8 mouse cellular contexts compared by ENCODE assay signal in genomic region chr17:29928751-29929237, GRCm38 (mm10). TPM values are rescaled to one million over a fixed set of nuclear protein-coding genes. Genes with fewer than 3 reads are reported as not detected.
DNase-seq lines count a peak whose midpoint lies in the region; ATAC-seq and TF ChIP-seq lines count a peak whose summit lies in the region.

No protein-coding gene starts in this region.

- no peaks in the 10 kb centered on the region for H3K27me3 ChIP-seq in midbrain, embryonic 16.5 days (ENCODE audit: control insufficient read depth, insufficient read depth, low read depth, low read length)
- no peaks in the 10 kb centered on the region for H3K27me3 ChIP-seq in midbrain, embryonic 11.5 days (ENCODE audit: control insufficient read depth, insufficient read depth, low read length)
- H3K27me3 ChIP-seq in intestine, embryonic 15.5 days (replicated peaks) = no peaks in the 10 kb centered on the region
- H3K27me3 ChIP-seq in small intestine, adult 2 months (ENCODE audit: control insufficient read depth, insufficient read depth, low read length) = peaks cover 19% of the 10 kb centered on the region

- ATAC-seq in midbrain, embryonic 16.5 days = 0 out of 2 replicates have a peak, but pooled peaks have one; percentile 21
- no peak for ATAC-seq in midbrain, embryonic 11.5 days (ENCODE audit: low FRiP score)
- peak; percentile 90 for ATAC-seq in intestine, embryonic 15.5 days

- no peaks in the 10 kb centered on the region for H3K36me3 ChIP-seq in midbrain, embryonic 16.5 days (ENCODE audit: control insufficient read depth, insufficient read depth, low read length)
- no peaks in the 10 kb centered on the region for H3K36me3 ChIP-seq in midbrain, embryonic 11.5 days (ENCODE audit: control insufficient read depth, insufficient read depth, low read length)
- no peaks in the 10 kb centered on the region for H3K36me3 ChIP-seq in intestine, embryonic 15.5 days
- H3K36me3 ChIP-seq in small intestine, adult 2 months (ENCODE audit: control insufficient read depth, insufficient read depth, low read length) = no peaks in the 10 kb centered on the region

- no peak overlapping the region for H3K9ac ChIP-seq in midbrain, embryonic 16.5 days (ENCODE audit: low read depth, low read length)
- H3K9ac ChIP-seq in midbrain, embryonic 11.5 days (ENCODE audit: low read length) = no peak overlapping the region
- no peak overlapping the region; the same call in 1 of the 2 replicates for H3K9ac ChIP-seq in intestine, embryonic 15.5 days

- TF ChIP-seq CTCF in small intestine, adult 2 months (IDR thresholded peaks at IDR 0.05; ENCODE audit: extremely low read depth, insufficient read length, insufficient replicate concordance, low read depth, low read length) = peak; percentile 43; the same call in 1 of the 2 replicates

- WGBS in midbrain, embryonic 16.5 days = 50% methylated on average over 16 of the region's 16 CpGs
- 56% methylated on average over 16 of the region's 16 CpGs for WGBS in midbrain, embryonic 11.5 days
- WGBS in intestine, embryonic 15.5 days = 20% methylated on average over 16 of the region's 16 CpGs
- WGBS in small intestine, adult 2 months = 15% methylated on average over 16 of the region's 16 CpGs

- DNase-seq in midbrain, embryonic 11.5 days (ENCODE audit: low spot score, missing footprints) = no peak
- peak; percentile 11 to 35 for DNase-seq in adrenal gland, postnatal 36 days
- DNase-seq in gastrocnemius, postnatal 25 days = peak; percentile 48
- DNase-seq in layer of hippocampus, postnatal 36 days = peak; percentile 54 to 70
- no peak for DNase-seq in embryo, embryonic 9.5 days (ENCODE audit: extremely low spot score)

- H3K4me1 ChIP-seq in midbrain, embryonic 16.5 days (ENCODE audit: control insufficient read depth, insufficient read depth, low read length) = peaks cover 9% of the 10 kb centered on the region; the same call in 1 of the 2 replicates
- H3K4me1 ChIP-seq in midbrain, embryonic 11.5 days (ENCODE audit: control insufficient read depth, insufficient read depth, low read length) = no peaks in the 10 kb centered on the region
- H3K4me1 ChIP-seq in intestine, embryonic 15.5 days (replicated peaks) = 0 out of 2 replicates have a peak, but pooled peaks cover 6% of the 10 kb centered on the region
- peaks cover 11% of the 10 kb centered on the region for H3K4me1 ChIP-seq in small intestine, adult 2 months (ENCODE audit: control insufficient read depth, insufficient read depth, insufficient read length, low read length)

- no peaks in the 10 kb centered on the region for H3K9me3 ChIP-seq in midbrain, embryonic 16.5 days (replicated peaks; ENCODE audit: control insufficient read depth, low read length, poor library complexity, severe bottlenecking)
- no peaks in the 10 kb centered on the region for H3K9me3 ChIP-seq in midbrain, embryonic 11.5 days (ENCODE audit: control insufficient read depth, low read length)
- H3K9me3 ChIP-seq in intestine, embryonic 15.5 days = no peaks in the 10 kb centered on the region

- H3K4me2 ChIP-seq in midbrain, embryonic 16.5 days (ENCODE audit: low read length) = no peak overlapping the region
- no peak overlapping the region for H3K4me2 ChIP-seq in midbrain, embryonic 11.5 days
- peak overlapping the region; percentile 43 for H3K4me2 ChIP-seq in intestine, embryonic 15.5 days (replicated peaks)

- TF ChIP-seq POLR2A in small intestine, adult 2 months (IDR thresholded peaks at IDR 0.05; ENCODE audit: low read depth, low read length) = no peak

- no peak overlapping the region for H3K27ac ChIP-seq in midbrain, embryonic 16.5 days (ENCODE audit: low read length)
- H3K27ac ChIP-seq in midbrain, embryonic 11.5 days (ENCODE audit: low read depth, low read length) = no peak overlapping the region
- no peak overlapping the region for H3K27ac ChIP-seq in intestine, embryonic 15.5 days
- no peak overlapping the region for H3K27ac ChIP-seq in small intestine, adult 2 months (ENCODE audit: insufficient read depth, low read depth, low read length)

- no peak overlapping the region for H3K4me3 ChIP-seq in midbrain, embryonic 16.5 days (ENCODE audit: low read depth, low read length)
- H3K4me3 ChIP-seq in midbrain, embryonic 11.5 days (ENCODE audit: low read depth, low read length) = no peak overlapping the region
- no peak overlapping the region for H3K4me3 ChIP-seq in intestine, embryonic 15.5 days (replicated peaks)
- H3K4me3 ChIP-seq in small intestine, adult 2 months (ENCODE audit: low read depth, low read length) = no peak overlapping the region

RNA-seq across cellular contexts. Expression of gene Mdga1, which starts 41.1 kb away (rescaled TPM):
- polyA plus RNA-seq in midbrain, embryonic 16.5 days (2015; fragmentation: Nextera tagmentation; extraction: Ambion mirVana) = 14.3 and 14.7 TPM in 2 replicates
- 5.8 and 6.5 TPM in 2 replicates for polyA plus RNA-seq in midbrain, embryonic 11.5 days (2014; fragmentation: Nextera tagmentation; extraction: Ambion mirVana)
- total RNA-seq in adrenal gland, postnatal 36 days (2021) = 1 to 10 TPM in 1 of 2 experiments, under 1 TPM in 1; 0.63 to 1.4 TPM
- 10 to 100 TPM; 45.0 to 47.1 TPM for total RNA-seq in gastrocnemius, postnatal 25 days (2021)
- 1.5 and 2.1 TPM in 2 replicates for polyA plus RNA-seq in intestine, embryonic 15.5 days (2015; fragmentation: Nextera tagmentation; extraction: Ambion mirVana)
- total RNA-seq in layer of hippocampus, postnatal 36 days (2021) = 10 to 100 TPM; 65.5 to 73.2 TPM
- polyA plus RNA-seq in small intestine, adult 2 months (2012; rRNA removed) = 1.1 and 2.7 TPM in 2 replicates

Comparison
In these comparisons a context has a peak if more than half of its experiments do, and no peak if none do; other contexts are left out.
1. DNase-seq: peak in adrenal gland, postnatal 36 days (2 of 2), gastrocnemius, postnatal 25 days (single experiment) and layer of hippocampus, postnatal 36 days (2 of 2); none in midbrain, embryonic 11.5 days (single experiment) and embryo, embryonic 9.5 days (single experiment).